Mouse (Mus musculus) gastrocnemius, postnatal 36 days (tissue): Measurements from ENCODE around the gene Impg1. TPM values are rescaled to one million over a fixed set of nuclear protein-coding genes. Genes with fewer than 3 reads are reported as not detected.

Source experiments
- DNase-seq, 2 experiments: peaks; one replicate each; pipeline ENCODE4 v3.0.0; 2022
- intact Hi-C: fragments of 180-260 bp; cut with DNase I; formaldehyde crosslinking; loops from one replicate; pipeline ENCODE4 v1.15.1; 2025
- total RNA-seq, 2 experiments: library from RNA; stranded (reverse); gene quantifications; 2 replicates each; pipeline ENCODE4 v1.2.3; 2021

The Impg1 gene
- total RNA-seq, 2 experiments from 2014 or later = 0.08 to 0.10 TPM

- no peak for DNase-seq
- intact Hi-C loops = no loop called here
Observed at GRCm38 (mm10) chr9:80286845-80287244, 178.4 kb downstream of the Impg1 start.

- no peak for DNase-seq
- intact Hi-C loops = no loop called here
Observed at GRCm38 (mm10) chr9:80284539-80285174, 180.6 kb downstream of the Impg1 start.

- intact Hi-C loops = no loop called here
Observed at GRCm38 (mm10) chr9:80282426-80282825, 182.9 kb downstream of the Impg1 start.

GRCm38 (mm10) chr9:80280724-80281123 lies 184.6 kb downstream of the Impg1 start:
- intact Hi-C loops = no loop called here

More at GRCm38 (mm10) chr9:80282426-80282825, 182.9 kb downstream of the Impg1 start:
- no peak for DNase-seq

GRCm38 (mm10) chr9:80277770-80278169 lies 187.5 kb downstream of the Impg1 start:
- DNase-seq = no peak
- intact Hi-C loops = no loop called here

More at GRCm38 (mm10) chr9:80280724-80281123, 184.6 kb downstream of the Impg1 start:
- no peak for DNase-seq

- intact Hi-C loops = no loop called here
- DNase-seq = no peak
Observed at GRCm38 (mm10) chr9:80277157-80277556, 188.1 kb downstream of the Impg1 start.

- DNase-seq = no peak
Observed at GRCm38 (mm10) chr9:80275772-80276134, 189.5 kb downstream of the Impg1 start.

GRCm38 (mm10) chr9:80275053-80275771 lies 190.1 kb downstream of the Impg1 start:
- DNase-seq = no peak
- intact Hi-C loops = no loop called here

More at GRCm38 (mm10) chr9:80275772-80276134, 189.5 kb downstream of the Impg1 start:
- intact Hi-C loops = no loop called here

GRCm38 (mm10) chr9:80272951-80273350 lies 192.3 kb downstream of the Impg1 start:
- intact Hi-C loops = no loop called here

GRCm38 (mm10) chr9:80269596-80269995 lies 195.7 kb downstream of the Impg1 start:
- DNase-seq = no peak
- intact Hi-C loops = no loop called here

More at GRCm38 (mm10) chr9:80272951-80273350, 192.3 kb downstream of the Impg1 start:
- no peak for DNase-seq

GRCm38 (mm10) chr9:80266507-80266906 lies 198.8 kb downstream of the Impg1 start:
- DNase-seq = no peak
- intact Hi-C loops = no loop called here

- intact Hi-C loops = no loop called here
- DNase-seq = no peak
Observed at GRCm38 (mm10) chr9:80266086-80266485, 199.2 kb downstream of the Impg1 start.
